Mouse (Mus musculus): ENCODE data around the gene Haao. TPM values are rescaled to one million over a fixed set of nuclear protein-coding genes. Genes with fewer than 3 reads are reported as not detected.

Haao gene
- polyA plus RNA-seq, 1 experiment from 2014 or later: 0.25 TPM

DNA sequence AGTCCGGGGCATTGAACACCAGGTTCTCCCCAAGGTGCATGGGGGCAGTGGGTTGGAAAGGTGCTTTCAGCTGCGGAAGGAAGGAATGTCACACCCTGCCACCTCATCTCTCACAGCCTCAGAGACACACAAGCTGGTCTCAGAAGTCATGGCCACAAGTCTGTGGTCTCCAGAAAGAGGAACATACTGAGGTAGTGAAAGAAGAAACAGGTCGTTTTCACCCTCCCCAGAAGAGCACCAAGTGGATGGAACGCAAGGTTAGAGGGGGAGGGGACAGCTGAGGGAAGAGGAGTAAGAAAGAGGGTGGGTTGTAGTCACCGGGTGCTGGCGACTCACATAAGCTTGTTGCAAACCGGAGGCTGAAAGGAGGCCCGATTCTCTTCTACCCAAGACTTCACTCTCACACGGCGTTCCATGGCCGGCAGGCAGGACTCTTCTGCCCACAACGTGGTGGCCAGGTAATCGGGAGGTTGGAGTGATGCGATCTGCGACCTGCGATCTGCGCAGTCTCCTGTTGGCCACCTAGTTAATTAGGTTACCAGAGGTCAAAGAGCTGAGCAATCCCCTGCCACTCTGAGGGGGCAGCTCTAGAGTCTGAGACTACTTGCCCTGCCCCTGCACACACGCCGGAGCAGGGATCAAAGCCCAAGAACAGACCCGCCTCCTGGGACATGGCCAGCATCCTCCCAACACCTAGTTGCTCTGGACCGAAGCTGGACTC lies 1.3 kb downstream of the Haao start:
- H3K4me3 ChIP-seq: no peak overlapping the region
- no peak for DNase-seq (ENCODE audit: extremely low spot score, low spot score)
- 83% methylated on average over 21 of the region's 21 CpGs for WGBS

DNA sequence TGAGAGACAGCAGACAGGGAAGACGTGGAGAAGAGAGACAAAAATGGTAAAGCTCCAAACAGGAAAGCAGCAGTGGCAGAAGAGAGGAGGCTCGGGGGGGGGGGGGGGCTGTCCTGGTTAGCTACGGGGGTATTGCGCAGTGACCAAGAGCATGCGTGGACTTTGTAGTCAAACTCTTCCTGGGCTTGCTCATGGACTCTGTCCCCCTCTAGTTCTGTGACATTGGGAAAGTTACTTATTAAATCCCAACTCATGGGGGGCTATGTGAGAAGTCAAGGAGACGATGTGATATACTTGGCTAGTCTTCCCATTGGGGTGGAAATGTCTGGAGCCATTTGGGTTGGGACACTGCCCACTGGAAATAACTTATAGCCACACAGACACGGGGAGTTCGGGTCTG lies 2.2 kb downstream of the Haao start:
- Histone ChIP-seq H3K4me1 (peaks cover 31% of the 10 kb centered on the region), H3K4me3 (no peak overlapping the region), H3K9me3 (no peaks in the 10 kb centered on the region), H3K36me3 (replicated peaks) (no peaks in the 10 kb centered on the region), H3K27me3 (ENCODE audit: poor library complexity, severe bottlenecking) (peaks cover 21% of the 10 kb centered on the region), H3K27ac (no peak overlapping the region)
- 89% methylated on average over 8 of the region's 8 CpGs for WGBS
- DNase-seq (ENCODE audit: extremely low spot score, low spot score): no peak

More for the DNA sequence above, 1.3 kb downstream of the Haao start:
- Histone ChIP-seq H3K27ac (no peak overlapping the region), H3K36me3 (replicated peaks) (no peaks in the 10 kb centered on the region), H3K9me3 (no peaks in the 10 kb centered on the region), H3K27me3 (ENCODE audit: poor library complexity, severe bottlenecking) (peaks cover 21% of the 10 kb centered on the region), H3K4me1 (peaks cover 31% of the 10 kb centered on the region)

DNA sequence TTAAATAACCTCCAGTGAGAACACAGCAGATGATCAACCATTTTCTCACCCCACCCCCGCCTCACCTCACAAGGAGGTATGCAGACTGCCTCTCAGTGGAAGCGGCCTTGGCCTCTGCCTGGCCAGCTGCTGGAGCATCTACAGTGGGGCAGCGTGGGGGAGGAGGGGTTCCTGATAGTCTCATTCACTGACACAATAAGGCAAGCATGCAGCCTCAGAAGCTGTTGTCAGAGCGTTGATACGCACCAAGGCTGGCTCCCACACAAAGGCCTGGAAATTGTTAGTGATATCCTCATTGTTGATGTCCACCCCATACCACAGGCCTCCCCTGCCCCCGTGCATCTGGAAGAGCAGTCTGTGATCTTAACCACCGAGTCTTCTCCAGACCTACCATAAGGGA lies 4.0 kb downstream of the Haao start:
- no peaks in the 10 kb centered on the region for H3K9me3 ChIP-seq
- peaks cover 18% of the 10 kb centered on the region for H3K4me1 ChIP-seq
- H3K36me3 ChIP-seq (replicated peaks): no peaks in the 10 kb centered on the region
- DNase-seq (ENCODE audit: extremely low spot score, low spot score): no peak
- 77% methylated on average over 7 of the region's 7 CpGs for WGBS
- no peak overlapping the region for H3K4me3 ChIP-seq
- H3K27me3 ChIP-seq (ENCODE audit: poor library complexity, severe bottlenecking): peaks cover 11% of the 10 kb centered on the region
- H3K27ac ChIP-seq: 0 out of 2 replicates have a peak overlapping the region, but pooled peaks have one; percentile 40

DNA sequence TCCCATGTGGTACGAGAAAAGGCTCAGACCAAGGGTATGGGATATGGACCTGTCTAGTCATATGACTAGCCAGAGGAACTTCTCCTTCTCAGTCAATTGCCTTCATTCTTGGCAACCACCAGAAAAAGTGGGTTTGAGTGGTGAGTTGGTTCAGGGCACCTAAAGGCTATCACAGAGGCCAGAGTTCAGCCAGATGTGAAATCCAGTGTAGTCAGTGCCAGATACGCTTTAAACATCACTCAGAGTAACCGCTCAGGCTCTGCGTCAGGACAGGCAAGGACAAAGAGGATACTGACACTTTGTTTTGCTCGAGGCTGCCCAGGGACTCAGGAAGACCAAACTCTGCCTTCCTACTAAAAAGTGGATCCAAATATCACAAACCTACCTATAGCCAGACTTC lies 6.8 kb downstream of the Haao start:
- WGBS: 80% methylated on average over 5 of the region's 5 CpGs
- Histone ChIP-seq H3K4me1 (peaks cover 27% of the 10 kb centered on the region), H3K4me3 (no peak overlapping the region), H3K27me3 (ENCODE audit: poor library complexity, severe bottlenecking) (no peaks in the 10 kb centered on the region; the same call in 1 of the 2 replicates), H3K9me3 (no peaks in the 10 kb centered on the region), H3K27ac (no peak overlapping the region), H3K36me3 (replicated peaks) (no peaks in the 10 kb centered on the region)
- no peak for DNase-seq (ENCODE audit: extremely low spot score, low spot score)

DNA sequence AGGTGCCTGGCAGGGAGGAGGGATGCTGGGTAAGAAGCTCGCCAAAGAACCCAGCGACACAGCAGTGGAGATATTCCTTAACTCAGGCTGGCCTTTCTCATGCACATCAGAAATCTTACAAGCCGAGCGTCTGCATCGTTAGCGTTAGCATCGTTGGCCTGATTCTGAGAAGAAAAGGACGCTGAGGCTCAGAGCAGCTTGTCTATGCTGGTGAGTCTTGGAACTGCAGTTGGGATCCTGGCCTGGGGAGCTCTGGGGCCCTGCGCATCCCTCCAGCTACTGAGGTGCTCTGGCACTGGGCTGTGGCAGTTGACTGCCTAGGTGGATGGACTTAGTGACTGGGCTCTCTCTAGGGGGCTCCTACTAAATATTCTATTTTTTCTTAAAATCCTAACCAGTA lies 8.6 kb downstream of the Haao start:
- no peaks in the 10 kb centered on the region for H3K9me3 ChIP-seq
- no peaks in the 10 kb centered on the region for H3K36me3 ChIP-seq (replicated peaks)
- 53% methylated on average over 9 of the region's 9 CpGs for WGBS
- peaks cover 34% of the 10 kb centered on the region for H3K4me1 ChIP-seq
- DNase-seq (ENCODE audit: extremely low spot score, low spot score): no peak
- H3K27me3 ChIP-seq (ENCODE audit: poor library complexity, severe bottlenecking): no peaks in the 10 kb centered on the region; the same call in 1 of the 2 replicates
- no peak overlapping the region for H3K27ac ChIP-seq
- H3K4me3 ChIP-seq: no peak overlapping the region

DNA sequence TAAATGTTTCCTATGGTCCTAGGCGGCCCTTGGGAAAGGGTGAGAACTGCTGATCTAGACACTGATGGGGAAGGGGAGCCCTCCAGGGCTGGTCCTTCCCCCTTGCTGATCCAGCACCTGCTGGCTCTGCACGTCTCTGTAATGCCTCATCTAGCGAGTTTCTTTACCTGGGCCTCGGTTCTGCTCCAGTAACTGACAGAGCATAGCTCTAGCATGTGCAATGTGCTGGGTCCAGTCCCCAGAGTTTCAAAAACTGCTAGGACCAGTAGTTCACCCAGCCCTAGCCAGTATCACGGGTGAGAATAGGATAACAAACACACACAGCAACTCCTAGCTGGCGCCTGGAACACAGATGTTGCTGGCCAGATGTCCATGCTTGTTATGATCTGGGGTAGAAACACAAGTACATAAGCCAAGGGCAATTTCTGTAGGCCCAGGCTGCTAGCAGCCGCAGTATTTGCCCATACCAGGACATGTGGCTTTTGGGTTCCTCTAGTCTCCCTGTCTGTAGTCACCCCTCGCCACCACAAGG lies 10.0 kb downstream of the Haao start:
- DNase-seq (ENCODE audit: extremely low spot score, low spot score): no peak
- no peaks in the 10 kb centered on the region for H3K36me3 ChIP-seq (replicated peaks)
- peaks cover 30% of the 10 kb centered on the region for H3K4me1 ChIP-seq
- no peaks in the 10 kb centered on the region; the same call in 1 of the 2 replicates for H3K27me3 ChIP-seq (ENCODE audit: poor library complexity, severe bottlenecking)
- WGBS: 79% methylated on average over 8 of the region's 8 CpGs
- no peaks in the 10 kb centered on the region for H3K9me3 ChIP-seq
- H3K4me3 ChIP-seq: no peak overlapping the region
- H3K27ac ChIP-seq: no peak overlapping the region

DNA sequence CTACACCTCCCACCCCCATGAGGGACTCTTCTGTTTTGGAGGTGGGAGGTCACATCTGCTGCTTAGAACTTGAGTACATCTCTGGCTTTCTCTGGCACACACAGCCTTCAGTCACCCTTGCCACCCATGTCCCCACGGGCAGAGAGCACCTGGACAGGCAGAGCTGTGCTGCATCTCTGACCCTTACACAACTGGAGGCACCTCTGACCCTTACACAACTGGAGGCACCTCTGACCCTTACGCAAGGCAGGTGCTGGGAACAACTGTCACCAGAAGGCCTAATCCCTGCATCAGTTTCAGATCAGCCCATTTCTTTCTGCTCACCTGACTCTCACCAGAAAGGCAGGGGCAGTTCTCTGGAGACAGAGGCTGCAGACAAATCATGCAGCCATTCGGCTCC lies 11.7 kb downstream of the Haao start:
- Histone ChIP-seq H3K4me3 (no peak overlapping the region), H3K4me1 (peaks cover 30% of the 10 kb centered on the region), H3K9me3 (no peaks in the 10 kb centered on the region), H3K27ac (0 out of 2 replicates have a peak overlapping the region, but pooled peaks have one; percentile 26), H3K27me3 (ENCODE audit: poor library complexity, severe bottlenecking) (no peaks in the 10 kb centered on the region; the same call in 1 of the 2 replicates), H3K36me3 (replicated peaks) (no peaks in the 10 kb centered on the region)
- 58% methylated on average over 3 of the region's 3 CpGs for WGBS
- DNase-seq (ENCODE audit: extremely low spot score, low spot score): no peak

DNA sequence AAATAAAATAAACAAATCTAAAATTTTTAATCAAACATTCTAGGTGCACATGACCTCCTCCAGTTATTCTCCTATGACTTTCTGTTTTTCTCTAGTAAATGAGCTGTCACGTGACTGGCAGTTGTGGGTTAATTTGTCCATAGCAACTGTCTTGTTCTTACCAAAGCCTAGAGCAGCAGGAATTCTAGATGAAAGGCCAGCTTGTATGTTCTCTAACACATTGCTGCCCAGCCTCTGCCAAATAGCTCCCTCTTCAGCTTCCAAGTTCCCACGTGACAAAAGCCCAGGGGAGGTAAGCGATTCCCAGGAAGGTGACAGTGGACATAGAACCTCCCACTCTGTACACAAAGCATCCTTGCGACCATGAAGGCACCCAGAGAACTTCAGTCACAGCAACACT lies 13.6 kb downstream of the Haao start:
- DNase-seq (ENCODE audit: extremely low spot score, low spot score): no peak
- H3K4me3 ChIP-seq: no peak overlapping the region
- H3K27me3 ChIP-seq (ENCODE audit: poor library complexity, severe bottlenecking): no peaks in the 10 kb centered on the region; the same call in 1 of the 2 replicates
- WGBS: 75% methylated on average over 4 of the region's 4 CpGs
- H3K9me3 ChIP-seq: no peaks in the 10 kb centered on the region
- no peak overlapping the region for H3K27ac ChIP-seq
- peaks cover 37% of the 10 kb centered on the region for H3K4me1 ChIP-seq
- no peaks in the 10 kb centered on the region for H3K36me3 ChIP-seq (replicated peaks)

DNA sequence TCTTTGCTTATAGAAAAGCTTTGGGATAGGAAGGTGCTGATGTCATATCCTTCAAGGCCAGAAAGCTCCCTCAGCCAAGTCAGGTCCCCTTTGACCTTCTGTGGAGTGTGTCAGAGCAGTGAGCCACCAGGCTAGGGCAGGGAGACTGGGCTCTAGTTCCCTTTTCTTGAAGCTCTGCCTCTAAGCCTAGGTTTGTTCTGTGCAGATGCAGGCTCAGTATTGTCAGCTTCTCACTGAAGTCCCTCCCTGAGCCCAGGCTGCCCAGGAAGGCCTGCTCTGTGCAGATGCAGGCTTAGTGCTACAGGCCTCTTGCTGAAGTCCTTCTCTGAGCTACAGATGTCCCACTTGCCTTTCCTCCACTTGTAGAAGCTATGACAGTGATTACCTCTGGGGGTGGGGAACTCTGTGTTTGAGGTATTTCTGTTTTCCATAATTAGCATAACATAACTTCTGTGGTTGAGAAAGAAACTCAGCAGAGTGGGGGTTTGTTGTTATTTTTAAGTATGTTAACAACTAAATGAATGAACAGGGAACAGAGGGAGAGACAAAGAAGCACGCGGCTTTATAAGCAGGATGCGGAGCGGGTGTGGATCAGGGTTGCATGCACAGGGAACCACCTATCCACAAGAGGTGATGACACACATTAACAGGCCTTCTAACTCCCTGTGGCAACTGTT lies 17.0 kb downstream of the Haao start:
- 94% methylated on average over 4 of the region's 4 CpGs for WGBS
- no peak overlapping the region for H3K4me3 ChIP-seq
- H3K4me1 ChIP-seq: peaks cover 22% of the 10 kb centered on the region
- no peak overlapping the region for H3K27ac ChIP-seq
- no peak for DNase-seq (ENCODE audit: extremely low spot score, low spot score)
- H3K36me3 ChIP-seq (replicated peaks): no peaks in the 10 kb centered on the region
- H3K27me3 ChIP-seq (ENCODE audit: poor library complexity, severe bottlenecking): no peaks in the 10 kb centered on the region
- no peaks in the 10 kb centered on the region for H3K9me3 ChIP-seq

DNA sequence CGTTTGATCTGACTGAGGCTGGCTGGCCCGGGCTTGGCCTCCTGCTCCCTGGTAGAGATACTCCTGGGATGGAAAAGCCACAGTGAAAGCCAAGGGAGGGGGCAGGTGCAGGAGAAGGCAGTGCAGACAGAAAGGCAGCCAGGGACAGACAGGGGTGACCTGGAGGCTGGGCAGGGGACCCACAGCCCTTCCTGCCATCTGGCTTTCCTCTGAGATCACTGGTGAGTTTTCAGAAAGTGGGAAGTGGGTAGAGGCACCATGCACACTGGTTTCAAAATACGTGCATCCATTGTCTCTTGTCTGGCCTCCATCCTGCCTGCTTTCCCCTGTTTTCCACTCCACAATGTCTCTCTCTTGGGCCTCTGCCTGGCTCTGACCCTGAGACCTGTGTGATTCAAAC lies 18.4 kb downstream of the Haao start:
- no peaks in the 10 kb centered on the region for H3K9me3 ChIP-seq
- 79% methylated on average over 3 of the region's 3 CpGs for WGBS

DNA sequence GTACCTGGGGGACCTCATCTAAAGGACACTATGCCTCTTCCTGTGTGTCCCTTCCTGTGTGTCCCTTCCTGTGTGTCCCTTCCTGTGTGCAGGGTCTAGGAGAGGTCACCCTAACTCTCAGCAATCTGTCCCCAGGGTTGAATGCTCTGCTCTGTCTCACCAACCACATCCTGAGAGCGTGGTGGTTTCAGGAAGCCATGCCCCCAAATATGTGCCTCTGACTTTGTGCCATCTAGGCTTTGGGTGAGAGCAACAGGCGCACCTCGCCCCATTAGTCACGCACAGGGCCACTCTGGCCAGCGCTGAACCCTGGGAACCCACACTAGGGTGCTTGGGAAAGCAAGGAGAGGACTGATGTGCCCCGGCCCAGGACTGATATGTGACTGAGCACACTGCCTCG lies 23.9 kb downstream of the Haao start:
- DNase-seq (ENCODE audit: extremely low spot score, low spot score): no peak
- no peaks in the 10 kb centered on the region for H3K27me3 ChIP-seq (ENCODE audit: poor library complexity, severe bottlenecking)
- H3K4me3 ChIP-seq: no peak overlapping the region
- no peaks in the 10 kb centered on the region for H3K9me3 ChIP-seq
- no peaks in the 10 kb centered on the region for H3K36me3 ChIP-seq (replicated peaks)
- peaks cover 7% of the 10 kb centered on the region; the same call in 1 of the 2 replicates for H3K4me1 ChIP-seq
- no peak overlapping the region for H3K27ac ChIP-seq
- WGBS: 90% methylated on average over 7 of the region's 7 CpGs

More for the DNA sequence above, 18.4 kb downstream of the Haao start:
- Histone ChIP-seq H3K36me3 (replicated peaks) (no peaks in the 10 kb centered on the region), H3K27ac (no peak overlapping the region), H3K4me1 (peaks cover 17% of the 10 kb centered on the region), H3K4me3 (no peak overlapping the region), H3K27me3 (ENCODE audit: poor library complexity, severe bottlenecking) (no peaks in the 10 kb centered on the region)
- no peak for DNase-seq (ENCODE audit: extremely low spot score, low spot score)

DNA sequence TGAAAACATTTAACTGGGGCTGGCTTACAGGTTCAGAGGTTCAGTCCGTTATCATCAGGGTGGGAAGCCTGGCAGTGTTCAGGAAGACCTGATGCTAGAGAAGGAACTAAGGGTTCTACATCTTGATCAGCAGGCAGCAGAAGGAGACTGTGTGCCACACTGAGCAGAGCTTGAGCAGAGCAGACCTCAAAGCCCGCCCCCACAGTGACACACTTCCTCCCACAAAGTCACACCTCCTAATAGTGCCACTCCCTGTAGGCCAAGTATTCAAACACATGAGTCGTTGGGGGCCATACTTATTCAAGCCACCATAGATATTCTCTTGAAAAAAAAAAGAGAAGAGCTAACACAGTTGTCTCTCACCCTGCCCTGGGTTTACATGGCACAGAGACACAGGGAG lies 25.9 kb downstream of the Haao start:
- no peaks in the 10 kb centered on the region for H3K9me3 ChIP-seq
- H3K27me3 ChIP-seq (ENCODE audit: poor library complexity, severe bottlenecking): no peaks in the 10 kb centered on the region
- DNase-seq (ENCODE audit: extremely low spot score, low spot score): no peak
- no peaks in the 10 kb centered on the region; the same call in 1 of the 2 replicates for H3K4me1 ChIP-seq
- 85% methylated on average over 3 of the region's 3 CpGs for WGBS
- no peak overlapping the region for H3K27ac ChIP-seq
- H3K4me3 ChIP-seq: no peak overlapping the region
- no peaks in the 10 kb centered on the region for H3K36me3 ChIP-seq (replicated peaks)

DNA sequence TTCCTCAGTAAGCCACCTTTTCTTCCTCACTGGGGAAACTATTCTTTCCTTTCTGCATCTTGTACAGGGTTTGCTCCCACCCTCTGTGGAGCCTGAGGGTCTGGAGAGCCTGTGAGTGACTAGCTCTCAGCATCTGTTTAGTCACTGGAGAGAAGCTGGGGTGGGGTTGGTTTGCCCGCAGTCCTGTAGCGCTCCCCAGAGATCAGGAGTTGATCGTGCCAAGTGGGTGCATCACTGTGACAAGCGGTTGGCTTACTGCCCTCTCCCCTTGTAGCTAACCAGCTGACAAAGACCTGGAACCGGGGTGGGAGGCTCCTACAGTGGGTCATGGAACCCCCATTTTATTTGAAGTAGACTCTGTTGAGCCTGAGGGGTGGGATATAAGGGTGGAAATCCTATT lies 27.1 kb downstream of the Haao start:
- Histone ChIP-seq H3K36me3 (replicated peaks) (no peaks in the 10 kb centered on the region), H3K4me3 (no peak overlapping the region), H3K27ac (no peak overlapping the region), H3K27me3 (ENCODE audit: poor library complexity, severe bottlenecking) (no peaks in the 10 kb centered on the region), H3K9me3 (no peaks in the 10 kb centered on the region), H3K4me1 (no peaks in the 10 kb centered on the region; the same call in 1 of the 2 replicates)
- no peak for DNase-seq (ENCODE audit: extremely low spot score, low spot score)
- 87% methylated on average over 5 of the region's 5 CpGs for WGBS
